Mouse (Mus musculus): ENCODE data around the gene Med25.

DNA sequence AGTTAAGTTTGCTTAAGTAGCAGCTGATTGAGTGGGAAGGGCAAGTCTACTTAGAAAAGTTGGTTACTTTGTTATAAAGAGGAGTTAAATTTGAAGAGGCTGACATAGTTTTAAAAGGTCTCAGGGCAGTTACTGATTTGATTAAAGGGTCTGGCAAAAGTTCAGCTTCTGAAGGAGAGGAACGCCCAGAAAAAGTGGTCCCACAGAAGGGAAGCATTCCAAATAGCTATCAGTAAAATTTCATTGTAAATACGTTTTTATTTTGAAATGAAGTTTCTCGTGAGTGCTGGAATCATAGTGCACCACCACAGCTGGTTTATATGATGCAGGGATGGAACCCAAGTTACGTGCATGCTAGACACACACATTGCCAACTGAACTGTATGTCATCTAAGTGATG lies 59.7 kb downstream of the Med25 start:
- TF ChIP-seq CTCF (IDR thresholded peaks at IDR 0.05; ENCODE audit: extremely low read depth, insufficient read length, insufficient replicate concordance, low read depth, low read length) (no peak), POLR2A (IDR thresholded peaks at IDR 0.05; ENCODE audit: low read depth, low read length) (no peak)

All from small intestine, adult 2 months (tissue).